Mouse (Mus musculus): ENCODE measurements around the gene Tfpi.

DNA sequence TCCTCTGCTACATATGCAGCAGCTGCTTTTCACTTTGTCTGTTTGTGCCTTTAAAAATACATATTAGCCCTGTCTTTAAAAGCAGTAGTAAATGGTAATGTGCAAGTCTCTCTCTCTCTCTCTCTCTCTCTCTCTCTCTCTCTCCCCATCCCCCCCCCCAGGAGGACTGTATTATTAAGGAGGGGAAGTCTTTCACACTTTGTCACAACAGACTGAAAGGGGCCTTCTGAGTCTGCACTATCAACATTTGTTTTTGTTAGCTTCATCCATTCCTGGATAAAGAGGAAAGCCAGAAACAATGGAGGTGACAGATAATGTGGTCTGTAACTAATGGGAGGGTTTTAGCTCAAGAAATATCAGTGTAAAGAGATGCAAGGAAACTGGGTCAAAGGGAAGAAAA, 87.5 kb downstream of the Tfpi start:
- TF ChIP-seq MAZ (IDR thresholded peaks at IDR 0.05; ENCODE audit: low read depth, low read length), result no peak
- TF ChIP-seq POLR2A (IDR thresholded peaks at IDR 0.05; ENCODE audit: low read depth, low read length), result no peak
- no peak for TF ChIP-seq CHD1 (IDR thresholded peaks at IDR 0.05; ENCODE audit: low read depth, low read length)
- TF ChIP-seq ETS1 (conservative IDR thresholded peaks at IDR 0.05; ENCODE audit: low read depth, low read length), result no peak
- no peak for TF ChIP-seq USF1 (IDR thresholded peaks at IDR 0.05; ENCODE audit: low read depth, low read length)
- no peak for TF ChIP-seq CTCF (conservative IDR thresholded peaks at IDR 0.05 in 1 of 2, IDR thresholded peaks at IDR 0.05 in 1 of 2; ENCODE audit: low read depth in 2 of 2, low read length in 2 of 2)
- no peak for TF ChIP-seq ZKSCAN1 (IDR thresholded peaks at IDR 0.05; ENCODE audit: borderline replicate concordance, low read depth, low read length)
- no peak for TF ChIP-seq SMC3 (IDR thresholded peaks at IDR 0.05; ENCODE audit: low read depth, low read length)
- TF ChIP-seq HCFC1 (IDR thresholded peaks at IDR 0.05; ENCODE audit: low read depth, low read length), result no peak
- no peak for TF ChIP-seq E2F4 (IDR thresholded peaks at IDR 0.05; ENCODE audit: insufficient replicate concordance, low read depth, low read length)

All from CH12.LX (cell line).